8 mouse cellular contexts compared by ENCODE assay signal in genomic region chr11:117384897-117385296, GRCm38 (mm10).
A peak's percentile ranks its signal among the peaks of the same experiment; 100 is the strongest.
DNase-seq lines count a peak whose midpoint lies in the region; ATAC-seq and TF ChIP-seq lines count a peak whose summit lies in the region.

No protein-coding gene starts in this region.

- 0 out of 2 replicates have a peak, but pooled peaks cover 4% of the 10 kb centered on the region for H3K27me3 ChIP-seq in hindbrain, postnatal 0 days (ENCODE audit: insufficient read depth, low read length)

- no peak overlapping the region for H3K4me3 ChIP-seq in hindbrain, postnatal 0 days (ENCODE audit: low read length)

- no peaks in the 10 kb centered on the region for H3K4me1 ChIP-seq in hindbrain, postnatal 0 days (ENCODE audit: insufficient read depth, low read length)

- WGBS in hindbrain, postnatal 0 days = 2% methylated on average over 16 of the region's 16 CpGs

- DNase-seq in adipocyte (ENCODE audit: low spot score) = peak; percentile 94
- DNase-seq in gastrocnemius, adult 8-10 months (ENCODE audit: low spot score in 2 of 2) = peak; percentile 89 to 90
- DNase-seq in hindbrain, postnatal 0 days (ENCODE audit: low spot score) = peak; percentile 96
- peak; percentile 95 to 96 for DNase-seq in left cerebral cortex, adult 18-20 months (ENCODE audit: low spot score in 2 of 2)
- DNase-seq in right cerebral cortex, postnatal 10 days (ENCODE audit: low spot score in 2 of 2) = peak; percentile 91 to 94
- peak; percentile 89 for DNase-seq in urinary bladder, postnatal 14 days (ENCODE audit: low spot score)

- H3K9ac ChIP-seq in hindbrain, postnatal 0 days (replicated peaks; ENCODE audit: low read length) = no peak overlapping the region

- no peak overlapping the region for H3K4me2 ChIP-seq in hindbrain, postnatal 0 days (ENCODE audit: low read depth, low read length)

- H3K27ac ChIP-seq in hindbrain, postnatal 0 days = no peak overlapping the region

- ATAC-seq in common myeloid progenitor, adult 5-6 weeks (replicated peaks; ENCODE audit: low read depth, poor library complexity, severe bottlenecking) = peak; percentile 71
- ATAC-seq in hindbrain, postnatal 0 days = peak; percentile 75
- peak; percentile 71 for ATAC-seq in megakaryocyte progenitor cell, adult 5-6 weeks (replicated peaks; ENCODE audit: poor library complexity)

- no peaks in the 10 kb centered on the region for H3K9me3 ChIP-seq in hindbrain, postnatal 0 days (ENCODE audit: low read length)

- H3K36me3 ChIP-seq in hindbrain, postnatal 0 days (ENCODE audit: insufficient read depth, low read length) = no peaks in the 10 kb centered on the region

- peak; percentile 94 for TF ChIP-seq CTCF in hindbrain, postnatal 0 days (IDR thresholded peaks at IDR 0.05; ENCODE audit: low read depth)
